Mouse (Mus musculus): ENCODE measurements around the gene Prnp. TPM values are rescaled to one million over a fixed set of nuclear protein-coding genes. Genes with fewer than 3 reads are reported as not detected.
A peak's percentile ranks its signal among the peaks of the same experiment; 100 is the strongest.

Gene Prnp
- polyA plus RNA-seq, 1 experiment from 2014 or later, result 66.4 TPM

DNA sequence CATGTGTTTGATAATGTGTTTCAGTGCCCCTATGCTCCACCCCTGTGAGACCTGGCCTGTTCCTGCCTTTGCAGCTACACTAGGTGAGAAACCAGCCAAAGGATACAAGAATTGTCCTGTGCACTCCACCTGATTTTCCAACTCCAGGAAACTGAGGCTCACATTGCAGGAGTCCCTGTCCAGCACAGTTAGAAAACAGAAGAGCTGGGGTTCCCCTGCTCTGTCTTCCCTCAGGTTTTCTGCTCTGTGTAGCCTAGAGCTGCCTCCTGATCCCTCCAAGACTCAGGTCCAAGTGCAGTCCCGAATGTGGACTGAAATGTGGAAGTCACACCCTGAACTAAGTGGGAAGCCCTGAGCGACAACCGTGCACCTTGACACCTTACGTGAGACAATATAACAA lies 44.0 kb downstream of the Prnp start:
- H3K4me1 ChIP-seq, result peaks cover 13% of the 10 kb centered on the region
- peaks cover 51% of the 10 kb centered on the region for H3K27me3 ChIP-seq
- no peaks in the 10 kb centered on the region for H3K36me3 ChIP-seq (replicated peaks)
- H3K9me3 ChIP-seq, result no peaks in the 10 kb centered on the region
- ATAC-seq (ENCODE audit: low FRiP score), result no peak
- peak overlapping the region; percentile 8; the same call in 1 of the 2 replicates for H3K4me2 ChIP-seq
- H3K9ac ChIP-seq, result no peak overlapping the region
- no peak overlapping the region for H3K4me3 ChIP-seq (replicated peaks)
- WGBS, result 93% methylated on average over 4 of the region's 4 CpGs
- H3K27ac ChIP-seq, result no peak overlapping the region

DNA sequence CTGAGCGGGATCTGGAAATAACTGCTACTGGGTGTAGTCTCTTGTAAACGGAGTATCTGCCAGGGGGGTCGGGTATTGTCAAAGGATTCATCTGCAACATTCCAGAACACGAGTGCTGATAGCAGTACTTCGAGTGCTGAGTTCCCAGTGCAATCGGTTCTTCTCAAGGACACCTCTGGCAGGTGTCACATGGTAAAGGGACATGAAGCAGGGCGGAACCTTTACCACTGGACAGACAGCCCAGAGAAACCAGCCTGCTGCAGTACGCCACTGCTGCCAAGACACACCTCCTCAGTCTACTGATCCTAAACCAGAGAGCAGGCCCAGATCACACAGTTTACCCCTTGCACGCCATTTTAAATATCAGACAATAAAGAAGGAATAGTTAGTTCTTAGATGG lies 45.1 kb downstream of the Prnp start:
- Histone ChIP-seq H3K4me3 (replicated peaks) (peak overlapping the region; percentile 32), H3K4me1 (peaks cover 13% of the 10 kb centered on the region), H3K27me3 (peaks cover 51% of the 10 kb centered on the region), H3K9ac (peak overlapping the region; percentile 4; the same call in 1 of the 2 replicates), H3K9me3 (no peaks in the 10 kb centered on the region), H3K36me3 (replicated peaks) (no peaks in the 10 kb centered on the region), H3K27ac (no peak overlapping the region), H3K4me2 (peak overlapping the region; percentile 52)
- 64% methylated on average over 9 of the region's 9 CpGs for WGBS
- ATAC-seq (ENCODE audit: low FRiP score), result peak; percentile 57

DNA sequence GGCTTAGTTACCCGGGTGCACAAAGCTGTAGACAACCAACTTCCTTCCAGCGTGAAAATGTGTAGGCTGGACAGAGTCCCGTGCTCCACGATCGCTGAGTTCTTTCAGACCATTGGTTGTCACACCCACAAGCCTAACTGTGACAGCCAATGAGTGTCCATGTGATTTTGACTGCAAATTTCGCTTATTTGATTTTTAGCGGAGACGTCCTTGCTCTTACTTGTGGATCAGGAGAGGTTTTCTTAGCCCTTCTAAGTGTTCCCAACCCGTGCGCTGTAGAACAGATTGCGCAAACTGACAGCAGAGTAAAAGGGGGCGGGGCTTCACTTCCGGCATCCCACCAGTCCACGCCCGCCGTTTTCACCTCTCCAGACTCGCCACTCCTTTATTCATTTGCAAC lies 45.5 kb downstream of the Prnp start:
- 7% methylated on average over 17 of the region's 17 CpGs for WGBS
- no peaks in the 10 kb centered on the region for H3K9me3 ChIP-seq

DNA sequence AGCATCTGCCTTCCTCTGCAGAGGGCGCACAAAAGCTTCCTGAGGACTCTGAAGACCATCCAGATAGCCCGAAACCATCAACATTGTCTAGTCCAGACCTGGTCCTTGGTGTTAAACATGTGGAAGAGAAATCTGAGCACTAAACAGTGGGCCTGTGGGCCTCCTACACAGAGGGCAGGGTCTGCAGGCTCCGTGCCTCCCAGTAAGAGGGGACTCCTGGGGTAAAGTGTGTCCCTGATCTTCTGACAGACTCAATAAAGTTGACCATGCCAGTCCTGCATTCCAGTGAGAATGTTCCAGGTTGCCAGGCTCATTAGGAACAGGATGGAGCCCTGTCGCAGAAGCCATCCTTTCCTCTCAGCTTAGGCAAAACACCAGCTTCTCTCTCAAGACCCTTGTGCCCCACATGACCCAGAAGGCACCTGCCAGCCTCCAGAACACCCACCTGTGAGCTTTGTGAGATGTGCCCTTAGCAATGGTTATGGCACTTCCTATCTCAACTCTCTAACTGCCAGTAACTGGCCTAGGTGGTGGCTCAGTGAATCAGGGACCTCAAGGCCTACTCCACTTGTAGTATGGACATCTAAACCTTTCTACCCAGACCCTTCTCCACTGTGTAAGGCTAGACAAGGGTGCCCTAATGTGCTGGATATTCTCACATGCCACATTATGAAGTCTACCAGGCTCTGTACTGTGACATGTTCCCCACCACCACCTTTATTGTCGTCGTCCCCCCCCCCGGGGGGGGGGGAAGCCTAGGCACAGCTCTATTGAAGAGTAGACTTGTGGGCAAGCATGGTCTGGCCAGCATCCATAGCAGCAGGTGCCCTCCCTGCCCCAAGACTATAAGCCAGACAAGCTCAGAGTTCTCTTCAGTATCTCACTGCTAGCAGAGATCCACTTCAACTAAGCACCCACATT lies 46.9 kb downstream of the Prnp start:
- ATAC-seq (ENCODE audit: low FRiP score), result no peak
- no peak overlapping the region for H3K4me3 ChIP-seq (replicated peaks)
- H3K9ac ChIP-seq, result no peak overlapping the region
- no peaks in the 10 kb centered on the region for H3K9me3 ChIP-seq
- 89% methylated on average over 7 of the region's 7 CpGs for WGBS
- peaks cover 39% of the 10 kb centered on the region for H3K27me3 ChIP-seq
- no peak overlapping the region for H3K27ac ChIP-seq
- H3K36me3 ChIP-seq (replicated peaks), result no peaks in the 10 kb centered on the region
- H3K4me1 ChIP-seq, result peaks cover 13% of the 10 kb centered on the region
- H3K4me2 ChIP-seq, result no peak overlapping the region

More for the DNA sequence above, 45.5 kb downstream of the Prnp start:
- Histone ChIP-seq H3K9ac (peak overlapping the region; percentile 4; the same call in 1 of the 2 replicates), H3K4me1 (peaks cover 13% of the 10 kb centered on the region), H3K27ac (no peak overlapping the region), H3K4me3 (replicated peaks) (peak overlapping the region; percentile 32), H3K27me3 (peaks cover 47% of the 10 kb centered on the region), H3K36me3 (replicated peaks) (no peaks in the 10 kb centered on the region), H3K4me2 (peak overlapping the region; percentile 52)
- peak; percentile 83 for ATAC-seq (ENCODE audit: low FRiP score)

DNA sequence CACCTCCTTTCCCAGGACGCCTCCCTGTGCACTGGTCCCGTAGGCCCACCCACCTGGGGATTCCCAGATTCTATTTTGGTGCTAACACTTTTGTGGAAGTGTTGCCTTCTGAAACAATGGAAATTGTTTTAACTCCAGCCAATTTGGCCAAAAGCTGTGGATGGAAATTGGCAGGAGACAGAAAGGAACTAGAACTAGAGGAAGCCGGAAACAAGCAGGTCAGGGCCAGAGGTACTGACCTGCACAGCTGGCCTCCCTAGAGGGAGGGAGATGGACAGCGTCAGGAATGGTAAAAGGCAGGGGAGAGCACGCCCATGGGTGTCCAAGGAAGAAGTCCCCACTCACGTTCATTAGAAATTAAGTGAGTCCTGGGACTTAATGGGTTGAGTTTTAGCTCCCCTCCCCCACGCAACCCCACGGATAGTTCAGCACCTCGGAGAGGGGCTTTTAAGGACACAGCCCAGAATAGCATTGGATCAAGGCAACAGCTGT lies 48.0 kb downstream of the Prnp start:
- ATAC-seq (ENCODE audit: low FRiP score), result no peak
- Histone ChIP-seq H3K36me3 (replicated peaks) (no peaks in the 10 kb centered on the region), H3K4me1 (peaks cover 11% of the 10 kb centered on the region), H3K9me3 (no peaks in the 10 kb centered on the region), H3K27me3 (peaks cover 28% of the 10 kb centered on the region), H3K4me2 (no peak overlapping the region), H3K9ac (no peak overlapping the region), H3K27ac (no peak overlapping the region), H3K4me3 (replicated peaks) (no peak overlapping the region)
- 59% methylated on average over 9 of the region's 9 CpGs for WGBS

DNA sequence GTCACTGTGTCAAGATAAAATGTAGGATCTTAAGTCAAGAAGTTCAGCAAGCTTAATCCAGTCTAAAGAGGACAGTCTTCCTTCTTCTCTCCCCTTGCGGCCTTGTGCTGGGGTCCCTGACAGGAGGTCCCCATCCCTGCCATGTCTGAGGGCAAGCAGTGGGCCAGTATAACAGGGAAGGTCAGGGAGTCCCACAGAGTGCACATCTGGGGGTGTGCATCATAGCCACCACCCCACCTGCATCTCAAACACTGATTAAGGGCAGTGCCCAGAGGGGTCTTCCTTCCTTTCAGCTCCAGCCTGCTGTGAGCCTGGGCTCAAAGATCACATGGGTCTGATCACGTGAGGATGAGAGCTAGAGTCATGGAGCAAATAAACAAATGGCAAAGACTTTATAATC lies 51.9 kb downstream of the Prnp start:
- no peaks in the 10 kb centered on the region for H3K36me3 ChIP-seq (replicated peaks)
- H3K4me2 ChIP-seq, result no peak overlapping the region
- peaks cover under 1% of the 10 kb centered on the region; the same call in 1 of the 2 replicates for H3K27me3 ChIP-seq
- H3K9me3 ChIP-seq, result no peaks in the 10 kb centered on the region
- H3K4me3 ChIP-seq (replicated peaks), result no peak overlapping the region
- 76% methylated on average over 2 of the region's 2 CpGs for WGBS
- no peak overlapping the region for H3K27ac ChIP-seq
- no peaks in the 10 kb centered on the region for H3K4me1 ChIP-seq
- no peak for ATAC-seq (ENCODE audit: low FRiP score)
- H3K9ac ChIP-seq, result no peak overlapping the region

DNA sequence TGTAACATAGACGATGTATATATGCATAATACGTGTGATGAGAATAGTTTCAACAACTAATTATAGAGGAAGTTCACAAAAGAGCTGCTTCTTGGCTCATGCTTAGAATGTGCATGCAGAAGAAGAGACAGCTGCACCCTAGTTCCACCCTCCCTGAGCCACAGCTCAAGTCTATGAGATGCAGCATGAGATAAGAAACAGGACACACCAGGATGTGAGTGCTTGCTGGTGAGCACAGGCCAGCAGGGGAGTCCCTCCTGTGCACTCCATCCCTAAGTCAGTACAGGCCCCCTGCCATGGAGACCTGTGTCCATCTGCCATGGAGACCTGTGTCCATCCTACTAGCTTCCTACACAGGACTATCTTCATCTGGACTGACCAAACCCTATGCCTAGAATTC lies 60.9 kb downstream of the Prnp start:
- H3K36me3 ChIP-seq (replicated peaks), result no peaks in the 10 kb centered on the region
- H3K27me3 ChIP-seq, result no peaks in the 10 kb centered on the region
- H3K9ac ChIP-seq, result no peak overlapping the region
- no peak overlapping the region for H3K4me3 ChIP-seq (replicated peaks)
- H3K4me1 ChIP-seq, result no peaks in the 10 kb centered on the region
- H3K27ac ChIP-seq, result no peak overlapping the region
- H3K4me2 ChIP-seq, result no peak overlapping the region
- no peak for ATAC-seq (ENCODE audit: low FRiP score)
- no peaks in the 10 kb centered on the region for H3K9me3 ChIP-seq
- WGBS, result 96% methylated on average over 2 of the region's 2 CpGs

DNA sequence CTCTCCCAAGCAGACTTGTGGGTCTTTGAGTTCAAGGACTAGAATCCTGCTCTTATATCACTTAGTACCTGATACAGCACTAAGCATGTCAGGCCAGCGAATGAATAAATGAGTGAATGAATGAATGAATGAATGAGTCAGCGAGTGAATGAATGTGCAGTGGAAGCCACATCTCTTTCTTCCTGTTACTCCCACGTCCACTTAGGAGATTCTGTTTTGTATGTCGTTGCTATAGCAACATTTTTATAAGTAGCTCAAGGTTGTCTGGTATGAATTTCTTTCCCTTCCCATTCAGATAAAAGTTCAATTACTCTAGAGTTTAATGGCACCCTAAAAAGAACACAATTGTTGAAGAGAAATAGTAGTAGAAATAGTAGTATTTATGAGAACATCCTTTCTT lies 61.4 kb downstream of the Prnp start:
- no peak for ATAC-seq (ENCODE audit: low FRiP score)
- Histone ChIP-seq H3K4me2 (no peak overlapping the region), H3K9me3 (no peaks in the 10 kb centered on the region), H3K4me3 (replicated peaks) (no peak overlapping the region), H3K36me3 (replicated peaks) (no peaks in the 10 kb centered on the region), H3K27ac (no peak overlapping the region), H3K4me1 (no peaks in the 10 kb centered on the region), H3K27me3 (no peaks in the 10 kb centered on the region), H3K9ac (no peak overlapping the region)
- WGBS, result 83% methylated on average over 4 of the region's 4 CpGs

DNA sequence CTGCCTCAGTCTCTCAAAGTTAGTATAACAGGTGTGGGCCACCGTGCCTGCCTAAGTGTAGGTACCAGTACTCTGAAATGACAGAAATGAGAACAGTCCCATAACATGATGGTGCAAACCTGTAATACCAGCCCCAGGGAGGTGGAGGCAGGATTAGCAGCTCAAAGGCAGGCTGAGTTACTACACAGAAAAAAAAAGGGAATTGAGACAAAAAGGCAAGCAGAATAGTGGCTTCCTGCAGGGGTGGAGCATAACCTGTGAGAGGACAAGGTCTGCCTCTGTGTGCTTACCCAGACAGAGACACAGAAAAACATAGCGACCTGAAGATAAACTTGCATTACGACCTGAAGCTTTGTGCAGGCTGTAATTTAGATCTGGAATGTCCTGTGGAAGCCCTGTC lies 66.9 kb downstream of the Prnp start:
- no peak overlapping the region for H3K4me2 ChIP-seq
- H3K4me1 ChIP-seq, result no peaks in the 10 kb centered on the region
- no peak overlapping the region for H3K27ac ChIP-seq
- H3K4me3 ChIP-seq (replicated peaks), result no peak overlapping the region
- H3K9ac ChIP-seq, result no peak overlapping the region
- H3K27me3 ChIP-seq, result peaks cover 3% of the 10 kb centered on the region; the same call in 1 of the 2 replicates
- H3K36me3 ChIP-seq (replicated peaks), result no peaks in the 10 kb centered on the region
- ATAC-seq (ENCODE audit: low FRiP score), result no peak
- 77% methylated on average over 3 of the region's 3 CpGs for WGBS
- peaks cover 4% of the 10 kb centered on the region; the same call in 1 of the 2 replicates for H3K9me3 ChIP-seq

DNA sequence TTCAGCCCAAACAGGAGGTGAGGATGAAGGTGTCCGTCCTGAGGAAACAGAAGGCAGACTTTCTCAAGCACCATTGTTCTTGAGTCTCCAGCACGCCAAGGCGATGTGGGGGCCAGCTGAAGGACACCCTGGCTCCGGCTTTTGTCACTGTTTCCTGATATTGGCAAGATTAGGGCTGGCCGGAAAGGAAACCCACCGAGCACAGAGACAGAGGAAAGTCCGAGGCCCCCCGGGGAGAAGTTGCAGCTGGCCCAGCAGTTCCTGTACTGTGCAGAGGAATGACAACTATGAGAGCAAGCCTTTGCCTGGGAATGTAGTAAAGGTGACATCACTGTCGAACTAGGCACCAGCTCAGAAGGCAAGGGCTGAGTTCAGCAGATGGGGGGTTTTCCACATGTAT lies 71.1 kb downstream of the Prnp start:
- Histone ChIP-seq H3K4me3 (replicated peaks) (no peak overlapping the region), H3K4me1 (no peaks in the 10 kb centered on the region), H3K9me3 (peaks cover 4% of the 10 kb centered on the region; the same call in 1 of the 2 replicates), H3K36me3 (replicated peaks) (no peaks in the 10 kb centered on the region), H3K9ac (no peak overlapping the region), H3K4me2 (no peak overlapping the region), H3K27ac (no peak overlapping the region), H3K27me3 (peaks cover 5% of the 10 kb centered on the region; the same call in 1 of the 2 replicates)
- 45% methylated on average over 9 of the region's 9 CpGs for WGBS
- ATAC-seq (ENCODE audit: low FRiP score), result no peak

DNA sequence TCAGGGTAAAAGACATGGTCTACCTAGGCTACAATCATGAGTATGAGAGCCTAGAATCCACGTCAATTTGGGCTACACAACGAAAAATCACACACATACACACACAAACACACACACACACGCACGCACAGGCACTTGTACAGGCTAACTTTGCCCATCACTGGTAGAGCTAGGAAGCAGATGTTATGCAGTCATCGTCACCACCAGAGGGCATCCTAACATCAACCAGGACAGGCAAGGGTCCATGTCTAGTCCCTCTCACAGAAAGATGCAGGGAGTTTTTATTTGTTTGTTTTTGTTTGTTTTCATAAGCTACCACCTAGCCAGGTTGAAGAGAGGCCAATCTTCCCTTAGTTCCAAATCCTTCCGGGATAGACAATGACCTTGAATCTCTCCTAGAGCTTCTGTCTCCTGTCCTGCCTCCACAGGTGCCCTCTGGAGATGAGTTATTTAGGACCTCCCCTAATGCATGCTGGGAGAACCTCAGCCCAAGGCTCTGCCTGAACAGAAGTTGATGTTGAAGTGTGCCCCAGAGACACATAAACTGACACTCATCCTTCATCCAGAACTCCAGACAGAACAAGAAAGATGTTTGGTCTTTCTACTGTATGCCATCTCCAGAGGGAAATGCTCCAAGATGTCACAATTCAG lies 72.9 kb downstream of the Prnp start:
- Histone ChIP-seq H3K9me3 (peaks cover 3% of the 10 kb centered on the region; the same call in 1 of the 2 replicates), H3K4me3 (replicated peaks) (no peak overlapping the region), H3K36me3 (replicated peaks) (no peaks in the 10 kb centered on the region), H3K27me3 (peaks cover 5% of the 10 kb centered on the region; the same call in 1 of the 2 replicates), H3K27ac (no peak overlapping the region), H3K9ac (no peak overlapping the region), H3K4me2 (no peak overlapping the region), H3K4me1 (no peaks in the 10 kb centered on the region)
- 23% methylated on average over 6 of the region's 6 CpGs for WGBS
- peak; percentile 82 for ATAC-seq (ENCODE audit: low FRiP score)

DNA sequence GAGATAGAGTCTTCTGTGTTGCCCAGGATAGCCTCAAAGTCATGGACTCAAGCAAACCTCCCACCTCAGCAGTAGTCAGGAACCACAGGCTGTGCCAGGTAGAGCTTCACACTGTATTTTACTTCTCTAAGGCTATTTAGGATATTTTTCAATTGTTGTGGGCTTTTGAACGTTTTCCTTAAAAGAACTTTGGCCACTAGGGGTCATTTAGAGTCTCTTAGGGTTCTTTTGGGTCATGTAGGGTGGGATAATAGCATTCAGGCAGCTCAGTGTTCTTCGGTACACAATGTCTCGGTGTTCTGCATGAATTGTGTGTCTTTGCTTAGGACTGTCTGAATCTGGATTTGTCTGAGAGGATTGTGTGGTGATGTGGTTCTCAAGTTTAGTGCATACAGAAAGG lies 78.2 kb downstream of the Prnp start:
- Histone ChIP-seq H3K4me1 (peaks cover under 1% of the 10 kb centered on the region; the same call in 1 of the 2 replicates), H3K4me3 (replicated peaks) (no peak overlapping the region), H3K27me3 (no peaks in the 10 kb centered on the region), H3K9me3 (no peaks in the 10 kb centered on the region), H3K27ac (no peak overlapping the region), H3K36me3 (replicated peaks) (no peaks in the 10 kb centered on the region), H3K4me2 (no peak overlapping the region), H3K9ac (no peak overlapping the region)
- 46% methylated on average over 3 of the region's 3 CpGs for WGBS
- no peak for ATAC-seq (ENCODE audit: low FRiP score)

All from forebrain, embryonic 12.5 days (tissue).